Mouse (Mus musculus) thymus, adult 2 months (tissue): ENCODE measurements around the gene Masp2.

ENCODE experiments used
- CTCF ChIP-seq: fragments of 200-500 bp; IDR thresholded peaks from 2 replicates; pipeline ENCODE4 v1.5.1; 2012; ENCODE audit warnings: mild to moderate bottlenecking, control low read depth, low read length, moderate library complexity, borderline replicate concordance; ENCODE audit not compliant: control insufficient read depth, poor library complexity, insufficient read depth; ENCODE audit errors: extremely low read depth
- POLR2A ChIP-seq: fragments of 200-500 bp; IDR thresholded peaks from 2 replicates; pipeline ENCODE4 v1.6.1; 2012; ENCODE audit warnings: mild to moderate bottlenecking, low read length, control low read depth, moderate library complexity; ENCODE audit not compliant: control insufficient read depth, poor library complexity, insufficient read depth; ENCODE audit errors: extremely low read depth

- TF ChIP-seq CTCF (peak; percentile 84; the same call in 1 of the 2 replicates), POLR2A (no peak)
These were observed 41.8 kb downstream of the Masp2 start for GRCm38 (mm10) chr4:148644157-148644511.
